Comparison of ENCODE assay signal across 11 mouse cellular contexts in genomic region chr11:95423505-95423904, GRCm38 (mm10). TPM values are rescaled to one million over a fixed set of nuclear protein-coding genes. Genes with fewer than 3 reads are reported as not detected.
DNase-seq lines count a peak whose midpoint lies in the region; ATAC-seq and TF ChIP-seq lines count a peak whose summit lies in the region.
"Had no signal": no experiment of that assay in that cellular context is flagged by ENCODE, and none has a peak within 500 bp of the region (broad histone marks: within the 10 kb centered on the region; RNA-seq: fewer than 3 reads in every experiment).

No protein-coding gene starts in this region.

- ATAC-seq in hindbrain, postnatal 0 days: no peak
- ATAC-seq in hindbrain, embryonic 14.5 days (ENCODE audit: low FRiP score): no peak
- no peak for ATAC-seq in lung, postnatal 0 days
- ATAC-seq: hindbrain, embryonic 16.5 days; midbrain, embryonic 15.5 days had no signal

- H3K27me3 ChIP-seq in hindbrain, postnatal 0 days (ENCODE audit: insufficient read depth, low read length): no peaks in the 10 kb centered on the region
- no peaks in the 10 kb centered on the region for H3K27me3 ChIP-seq in hindbrain, embryonic 14.5 days (ENCODE audit: control insufficient read depth, insufficient read depth, low read length)
- no peaks in the 10 kb centered on the region for H3K27me3 ChIP-seq in lung, postnatal 0 days (replicated peaks; ENCODE audit: insufficient read depth, low read length)
- H3K27me3 ChIP-seq: midbrain, embryonic 15.5 days had no signal

- H3K4me3 ChIP-seq in hindbrain, postnatal 0 days (ENCODE audit: low read length): no peak overlapping the region
- no peak overlapping the region for H3K4me3 ChIP-seq in hindbrain, embryonic 14.5 days (replicated peaks; ENCODE audit: low read length)
- no peak overlapping the region for H3K4me3 ChIP-seq in lung, postnatal 0 days (ENCODE audit: low read depth, low read length)
- H3K4me3 ChIP-seq in macrophage (ENCODE audit: inconsistent target): no peak overlapping the region
- H3K4me3 ChIP-seq: midbrain, embryonic 15.5 days had no signal

- no peaks in the 10 kb centered on the region for H3K36me3 ChIP-seq in hindbrain, postnatal 0 days (ENCODE audit: insufficient read depth, low read length)
- H3K36me3 ChIP-seq in hindbrain, embryonic 14.5 days (replicated peaks; ENCODE audit: control insufficient read depth, insufficient read depth): no peaks in the 10 kb centered on the region; the same call in 1 of the 2 replicates
- no peaks in the 10 kb centered on the region for H3K36me3 ChIP-seq in lung, postnatal 0 days (ENCODE audit: insufficient read depth, low read length)
- H3K36me3 ChIP-seq in macrophage (ENCODE audit: inconsistent target): peaks cover 3% of the 10 kb centered on the region; the same call in 1 of the 2 replicates
- H3K36me3 ChIP-seq: midbrain, embryonic 15.5 days had no signal

- no peak overlapping the region for H3K27ac ChIP-seq in hindbrain, postnatal 0 days
- no peak overlapping the region for H3K27ac ChIP-seq in hindbrain, embryonic 14.5 days
- H3K27ac ChIP-seq in lung, postnatal 0 days (ENCODE audit: low read length): no peak overlapping the region
- peak overlapping the region; percentile 44 for H3K27ac ChIP-seq in macrophage
- H3K27ac ChIP-seq: midbrain, embryonic 15.5 days had no signal

- H3K4me1 ChIP-seq in hindbrain, postnatal 0 days (ENCODE audit: insufficient read depth, low read length): no peaks in the 10 kb centered on the region
- no peaks in the 10 kb centered on the region for H3K4me1 ChIP-seq in hindbrain, embryonic 14.5 days (replicated peaks; ENCODE audit: control insufficient read depth, insufficient read depth, low read length)
- H3K4me1 ChIP-seq in lung, postnatal 0 days (ENCODE audit: insufficient read depth, low read depth, low read length): no peaks in the 10 kb centered on the region
- H3K4me1 ChIP-seq: midbrain, embryonic 15.5 days had no signal

- H3K79me2 ChIP-seq in macrophage (ENCODE audit: inconsistent target): peaks cover 100% of the 10 kb centered on the region

- WGBS in hindbrain, postnatal 0 days: 83% methylated on average over 3 of the region's 3 CpGs
- WGBS in hindbrain, embryonic 14.5 days: 89% methylated on average over 3 of the region's 3 CpGs
- WGBS in lung, postnatal 0 days: 86% methylated on average over 3 of the region's 3 CpGs
- WGBS in macrophage (ENCODE audit: missing documents): 85% methylated on average over 3 of the region's 3 CpGs

- no peaks in the 10 kb centered on the region for H3K9me3 ChIP-seq in hindbrain, postnatal 0 days (ENCODE audit: low read length)
- no peaks in the 10 kb centered on the region for H3K9me3 ChIP-seq in hindbrain, embryonic 14.5 days (ENCODE audit: control insufficient read depth, low read length)
- no peaks in the 10 kb centered on the region for H3K9me3 ChIP-seq in lung, postnatal 0 days (ENCODE audit: low read length)
- H3K9me3 ChIP-seq: midbrain, embryonic 15.5 days had no signal

- DNase-seq in hindbrain, postnatal 0 days (ENCODE audit: low spot score): no peak
- DNase-seq in hindbrain, embryonic 14.5 days (ENCODE audit: low spot score): no peak
- DNase-seq in lung, postnatal 0 days (ENCODE audit: low spot score): no peak
- DNase-seq in lung, postnatal 25 days (ENCODE audit: low spot score): no peak
- DNase-seq in NIH3T3 (ENCODE audit: low read depth): peak; percentile 23
- no peak for DNase-seq in spleen, postnatal 4 days (ENCODE audit: low spot score in 2 of 2)
- DNase-seq: adrenal gland, adult 2 months; cerebellum, adult 11-12 months had no signal

- H3K4me2 ChIP-seq in hindbrain, postnatal 0 days (ENCODE audit: low read depth, low read length): no peak overlapping the region
- H3K4me2 ChIP-seq in hindbrain, embryonic 14.5 days (replicated peaks): no peak overlapping the region
- H3K4me2 ChIP-seq in lung, postnatal 0 days (replicated peaks; ENCODE audit: low read depth, low read length): no peak overlapping the region
- H3K4me2 ChIP-seq: midbrain, embryonic 15.5 days had no signal

- TF ChIP-seq CTCF in hindbrain, postnatal 0 days (IDR thresholded peaks at IDR 0.05; ENCODE audit: low read depth): peak; percentile 38
- peak; percentile 54 for TF ChIP-seq CTCF in lung, postnatal 0 days (IDR thresholded peaks at IDR 0.05)

- no peak for TF ChIP-seq EP300 in lung, postnatal 0 days (IDR thresholded peaks at IDR 0.05)

- H3K9ac ChIP-seq in hindbrain, postnatal 0 days (replicated peaks; ENCODE audit: low read length): no peak overlapping the region
- H3K9ac ChIP-seq in hindbrain, embryonic 14.5 days: no peak overlapping the region
- H3K9ac ChIP-seq in lung, postnatal 0 days (replicated peaks; ENCODE audit: low read depth): no peak overlapping the region
- H3K9ac ChIP-seq: midbrain, embryonic 15.5 days had no signal

RNA-seq across cellular contexts. Expression of gene Spop, which starts 9.6 kb away (rescaled TPM):
- total RNA-seq in hindbrain, postnatal 0 days (2014; rRNA removed): 49.8 and 51.1 TPM in 2 replicates
- 210 and 212 TPM in 2 replicates for polyA plus RNA-seq in hindbrain, postnatal 0 days (2015; fragmentation: Nextera tagmentation; extraction: Ambion mirVana)
- polyA plus RNA-seq in hindbrain, embryonic 14.5 days (2014; fragmentation: Nextera tagmentation; extraction: Ambion mirVana): 160 and 167 TPM in 2 replicates
- polyA plus RNA-seq in lung, postnatal 0 days (2015; fragmentation: Nextera tagmentation; extraction: Ambion mirVana): 140 and 185 TPM in 2 replicates
- 10 to 100 TPM; 45.3 to 93.7 (median 74.0) TPM for total RNA-seq in macrophage (2018; cell fraction: chromatin; rRNA removed)
- 100 to 1,000 TPM in 3 of 26 experiments, 10 to 100 TPM in 23; 70.3 to 106 (median 85.7) TPM for total RNA-seq in macrophage (2018; cell fraction: cytosol; rRNA removed)
- total RNA-seq in macrophage (2018; cell fraction: nucleus; rRNA removed): 100 to 1,000 TPM in 1 of 26 experiments, 10 to 100 TPM in 25; 48.9 to 106 (median 80.9) TPM
- 73.4 to 91.8 TPM (median 81.3 TPM) in 3 replicates for polyA plus RNA-seq in macrophage (2018)

RNA-seq across cellular contexts. Expression of gene Slc35b1, which starts 39.0 kb away (rescaled TPM):
- 107 and 109 TPM in 2 replicates for total RNA-seq in hindbrain, postnatal 0 days (2014; rRNA removed)
- polyA plus RNA-seq in hindbrain, postnatal 0 days (2015; fragmentation: Nextera tagmentation; extraction: Ambion mirVana): 158 and 159 TPM in 2 replicates
- polyA plus RNA-seq in hindbrain, embryonic 14.5 days (2014; fragmentation: Nextera tagmentation; extraction: Ambion mirVana): 144 and 153 TPM in 2 replicates
- polyA plus RNA-seq in lung, postnatal 0 days (2015; fragmentation: Nextera tagmentation; extraction: Ambion mirVana): 87.3 and 96.8 TPM in 2 replicates
- total RNA-seq in macrophage (2018; cell fraction: chromatin; rRNA removed): 10 to 100 TPM; 16.2 to 71.1 (median 44.2) TPM
- 10 to 100 TPM; 29.1 to 60.6 (median 47.8) TPM for total RNA-seq in macrophage (2018; cell fraction: cytosol; rRNA removed)
- 100 to 1,000 TPM in 1 of 26 experiments, 10 to 100 TPM in 25; 34.6 to 107 (median 56.5) TPM for total RNA-seq in macrophage (2018; cell fraction: nucleus; rRNA removed)
- 38.7 to 66.0 TPM (median 52.4 TPM) in 3 replicates for polyA plus RNA-seq in macrophage (2018)
